Mouse (Mus musculus): ENCODE measurements around the gene Myl10.

- TF ChIP-seq CTCF (IDR thresholded peaks at IDR 0.05; ENCODE audit: borderline replicate concordance, extremely low read depth, insufficient read depth, insufficient read length): no peak
- TF ChIP-seq POLR2A (IDR thresholded peaks at IDR 0.05; ENCODE audit: borderline replicate concordance, extremely low read depth, insufficient read depth, insufficient read length, poor library complexity, severe bottlenecking): no peak
These were observed 17.8 kb downstream of the Myl10 start for GRCm38 (mm10) chr5:136710742-136711141.
